In the genomic region with DNA sequence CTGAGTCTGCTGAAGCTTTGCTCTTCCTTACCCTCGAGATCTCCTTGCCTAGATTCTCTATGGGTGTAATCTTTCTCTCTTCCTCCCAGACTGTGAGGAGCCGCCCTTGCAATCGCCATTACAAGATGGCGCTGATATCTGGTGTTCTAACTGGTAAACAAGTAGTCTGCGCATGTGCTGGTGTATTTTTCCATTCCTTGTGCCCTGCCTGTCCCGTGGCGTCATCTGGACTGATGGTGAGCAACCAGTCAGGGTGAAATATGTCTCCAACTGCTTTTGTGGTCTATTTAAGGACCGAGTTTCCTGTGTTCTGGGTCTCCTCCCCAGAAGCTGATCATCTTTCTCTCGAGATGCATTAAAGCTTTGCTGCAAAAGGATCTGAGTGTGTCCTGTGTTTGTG, we compare ENCODE assay signal across 7 mouse cellular contexts. TPM values are rescaled to one million over a fixed set of nuclear protein-coding genes. Genes with fewer than 3 reads are reported as not detected.
A peak's percentile ranks its signal among the peaks of the same experiment; 100 is the strongest.
DNase-seq lines count a peak whose midpoint lies in the region; ATAC-seq and TF ChIP-seq lines count a peak whose summit lies in the region.
"Not testable (repeated sequence)": the region's sequence is repeated elsewhere in the genome, so short reads cannot be mapped to it uniquely, and the experiment has no call there.

No protein-coding gene starts in this region.

- WGBS in bone marrow, adult 2 months, result 76% methylated on average over 9 of the region's 9 CpGs
- 59% methylated on average over 9 of the region's 9 CpGs for WGBS in liver, embryonic 15.5 days (ENCODE audit: insufficient replicate concordance)
- 90% methylated on average over 9 of the region's 9 CpGs for WGBS in thymus, adult 2 months

- TF ChIP-seq CTCF in MEL (IDR thresholded peaks at IDR 0.05 in 2 of 3, conservative IDR thresholded peaks at IDR 0.05 in 1 of 3; ENCODE audit: control insufficient read depth in 1 of 3, insufficient read depth in 1 of 3, low read depth in 2 of 3, low read length in 3 of 3, poor library complexity in 1 of 3, severe bottlenecking in 1 of 3); bone marrow, adult 2 months (IDR thresholded peaks at IDR 0.05; ENCODE audit: control insufficient read depth, insufficient read depth, low read length); thymus, adult 2 months (IDR thresholded peaks at IDR 0.05; ENCODE audit: borderline replicate concordance, control insufficient read depth, extremely low read depth, insufficient read depth, low read length, poor library complexity): not testable (repeated sequence)

- H3K9me3 ChIP-seq in MEL (replicated peaks; ENCODE audit: insufficient read depth, low read length); liver, embryonic 15.5 days (replicated peaks): not testable (repeated sequence)
- H3K9me3 ChIP-seq in megakaryocyte, embryonic 14.5 days, result peaks cover 14% of the 10 kb centered on the region

- not testable (repeated sequence) for H3K79me2 ChIP-seq in MEL (ENCODE audit: control insufficient read depth, insufficient read depth, low read length, poor library complexity)

- peak; percentile 5 for DNase-seq in CD4-positive, CD25-positive, alpha-beta regulatory T cell, adult 2 months (ENCODE audit: low read depth, low spot score)
- peak; percentile 70 for DNase-seq in MEL (ENCODE audit: low read depth, low spot score)
- DNase-seq in induced T-regulatory cell, adult 2 months (ENCODE audit: low read depth), result peak; percentile 23
- DNase-seq in thymus, adult 2 months, result not testable (repeated sequence)

- H3K36me3 ChIP-seq in MEL (ENCODE audit: control insufficient read depth in 1 of 2, insufficient read depth in 2 of 2, low read length in 2 of 2); liver, embryonic 15.5 days (replicated peaks); megakaryocyte, embryonic 14.5 days (replicated peaks; ENCODE audit: low read length); thymus, adult 2 months (ENCODE audit: control insufficient read depth, insufficient read depth, low read length): not testable (repeated sequence)

- 0 out of 2 replicates have a peak overlapping the region, but pooled peaks have one; percentile 35 for H3K4me2 ChIP-seq in liver, embryonic 15.5 days

- H3K9ac ChIP-seq in MEL (ENCODE audit: control insufficient read depth, low read depth, low read length, poor library complexity, severe bottlenecking), result peak overlapping the region; percentile 68
- H3K9ac ChIP-seq in liver, embryonic 15.5 days, result not testable (repeated sequence)

- H3K27ac ChIP-seq in MEL (ENCODE audit: control insufficient read depth, low read depth, low read length), result peak overlapping the region; percentile 89
- H3K27ac ChIP-seq in bone marrow, adult 2 months (ENCODE audit: control insufficient read depth, insufficient read depth, low read depth, low read length, poor library complexity), result 0 out of 2 replicates have a peak overlapping the region, but pooled peaks have one; percentile 34
- H3K27ac ChIP-seq in liver, embryonic 15.5 days (replicated peaks), result not testable (repeated sequence)
- H3K27ac ChIP-seq in thymus, adult 2 months (ENCODE audit: control insufficient read depth, insufficient read depth, low read length), result peak overlapping the region; percentile 71

- H3K4me3 ChIP-seq in MEL (ENCODE audit: control insufficient read depth in 1 of 2, insufficient read depth in 1 of 2, low read depth in 2 of 2, low read length in 2 of 2), result peak overlapping the region; percentile 65 to 66
- H3K4me3 ChIP-seq in bone marrow, adult 2 months (replicated peaks; ENCODE audit: control insufficient read depth, low read depth, low read length); liver, embryonic 15.5 days (replicated peaks): not testable (repeated sequence)
- H3K4me3 ChIP-seq in megakaryocyte, embryonic 14.5 days (replicated peaks), result peak overlapping the region; percentile 92
- H3K4me3 ChIP-seq in thymus, adult 2 months (ENCODE audit: control insufficient read depth, insufficient read depth, low read length), result peak overlapping the region; percentile 42

- TF ChIP-seq POLR2A in MEL (IDR thresholded peaks at IDR 0.05; ENCODE audit: control insufficient read depth in 1 of 2, insufficient read depth in 1 of 2, low read depth in 1 of 2, low read length in 2 of 2, poor library complexity in 1 of 2), result peak in 1 of 2 experiments; percentile 55; a peak in 1 of 4 replicates
- not testable (repeated sequence) for TF ChIP-seq POLR2A in bone marrow, adult 2 months (IDR thresholded peaks at IDR 0.05; ENCODE audit: borderline replicate concordance, control insufficient read depth, low read depth, low read length); thymus, adult 2 months (IDR thresholded peaks at IDR 0.05; ENCODE audit: control insufficient read depth, extremely low read depth, insufficient read depth, low read length, poor library complexity)

- not testable (repeated sequence) for TF ChIP-seq RAD21 in MEL (IDR thresholded peaks at IDR 0.05; ENCODE audit: low read depth, low read length)

- not testable (repeated sequence) for H3K27me3 ChIP-seq in MEL (ENCODE audit: control insufficient read depth in 1 of 2, insufficient read depth in 2 of 2, low read length in 2 of 2); liver, embryonic 15.5 days; megakaryocyte, embryonic 14.5 days (replicated peaks); thymus, adult 2 months (ENCODE audit: control insufficient read depth, insufficient read depth, low read length)

- not testable (repeated sequence) for H3K4me1 ChIP-seq in MEL (ENCODE audit: control insufficient read depth in 1 of 2, insufficient read depth in 2 of 2, low read length in 2 of 2); bone marrow, adult 2 months (ENCODE audit: control insufficient read depth, insufficient read depth, low read length); liver, embryonic 15.5 days (replicated peaks); thymus, adult 2 months (replicated peaks; ENCODE audit: control insufficient read depth, insufficient read depth, low read length)
- peaks cover 15% of the 10 kb centered on the region for H3K4me1 ChIP-seq in megakaryocyte, embryonic 14.5 days

- ATAC-seq in liver, embryonic 15.5 days (ENCODE audit: insufficient read depth), result not testable (repeated sequence)

- TF ChIP-seq EP300 in MEL (IDR thresholded peaks at IDR 0.05; ENCODE audit: low read depth in 1 of 2, low read length in 2 of 2), result peak in 1 of 2 experiments; percentile 57; a peak in 2 of 4 replicates

TF ChIP-seq in MEL, 35 proteins besides CTCF, POLR2A, EP300 and RAD21:
- TF ChIP-seq RCOR1 (IDR thresholded peaks at IDR 0.05; ENCODE audit: low read depth, low read length) (peak; percentile 64; the same call in 1 of the 2 replicates), NRF1 (IDR thresholded peaks at IDR 0.05; ENCODE audit: insufficient read depth, low read depth, low read length, poor library complexity, severe bottlenecking) (peak; percentile 74), GATA1 (IDR thresholded peaks at IDR 0.05; ENCODE audit: low read depth, low read length) (peak; percentile 26; the same call in 1 of the 2 replicates), TCF12 (IDR thresholded peaks at IDR 0.05; ENCODE audit: low read depth, low read length) (peak; percentile 38), NELFE (IDR thresholded peaks at IDR 0.05; ENCODE audit: low read depth, low read length) (peak; percentile 62), TBP (IDR thresholded peaks at IDR 0.05; ENCODE audit: low read depth, low read length) (peak; percentile 66), MAX (IDR thresholded peaks at IDR 0.05; ENCODE audit: low read length) (peak; percentile 51; the same call in 1 of the 2 replicates), ZMIZ1 (IDR thresholded peaks at IDR 0.05; ENCODE audit: low read depth, low read length) (peak; percentile 47; the same call in 1 of the 2 replicates), HCFC1 (IDR thresholded peaks at IDR 0.05; ENCODE audit: low read depth, low read length) (peak; percentile 69), KAT2A (conservative IDR thresholded peaks at IDR 0.05; ENCODE audit: low read depth, low read length) (peak; percentile 33; the same call in 1 of the 2 replicates), ETS1 (IDR thresholded peaks at IDR 0.05; ENCODE audit: low read depth, low read length) (peak; percentile 80), MYC (IDR thresholded peaks at IDR 0.05; ENCODE audit: low read depth, low read length) (0 out of 2 replicates have a peak, but pooled peaks have one; percentile 72), MYB (IDR thresholded peaks at IDR 0.05; ENCODE audit: low read depth, low read length) (peak; percentile 42; the same call in 1 of the 2 replicates)

RNA-seq across cellular contexts. Expression of gene Ccdc66, which starts 53.7 kb away (rescaled TPM):
- 5.5 and 6.3 TPM in 2 replicates for total RNA-seq in MEL (2012; rRNA removed)
- polyA plus RNA-seq in MEL (2012; ENCODE audit: insufficient read depth in 1 of 2, insufficient read length in 2 of 2, low read depth in 1 of 2, low replicate concordance in 2 of 2, missing spikeins in 1 of 2), result 10 to 100 TPM in 1 of 2 experiments, not detected in 1; 18.4 TPM
- 3.2 and 9.7 TPM in 2 replicates for polyA plus RNA-seq in bone marrow, adult 2 months (2011; ENCODE audit: insufficient read depth, insufficient read length, low replicate concordance, missing spikeins)
- polyA plus RNA-seq in liver, embryonic 15.5 days (2015; fragmentation: Nextera tagmentation; extraction: Ambion mirVana), result 1.8 and 3.1 TPM in 2 replicates
- polyA plus RNA-seq in megakaryocyte, embryonic 14.5 days (2012; ENCODE audit: insufficient read depth, low replicate concordance), result 0.18 TPM in 1 of 2 replicates, not detected in the other
- polyA plus RNA-seq in thymus, adult 2 months (2012; rRNA removed), result 2.1 and 3.0 TPM in 2 replicates
